Mouse (Mus musculus) right cerebral cortex, postnatal 4 days (tissue): ENCODE measurements at regions not wholly inside any gene's neighbourhood (a gene's known extent, or its start where the extent isn't known, plus 50 kb on each side); places are given as distances from the start of the nearest gene placed in this dataset.
A peak's percentile ranks its signal among the peaks of the same experiment; 100 is the strongest.

Experiments
- DNase-seq: peaks from one replicate; pipeline ENCODE4 v3.0.0-alpha.2; 2022

- no peak for DNase-seq
Measured at GRCm38 (mm10) chr16:93533205-93533604, 70.7 kb downstream of the Setd4 start.

- no peak for DNase-seq
Measured at GRCm38 (mm10) chr16:93531937-93532336, 71.9 kb downstream of the Setd4 start.

GRCm38 (mm10) chr16:93522485-93522884 is 81.4 kb downstream of the Setd4 start:
- DNase-seq = no peak

- DNase-seq = no peak
Measured at GRCm38 (mm10) chr16:93520481-93520880, 83.4 kb downstream of the Setd4 start.

GRCm38 (mm10) chr16:93518620-93519019 is 85.2 kb downstream of the Setd4 start:
- no peak for DNase-seq

- no peak for DNase-seq
Measured at GRCm38 (mm10) chr16:93516793-93517192, 87.1 kb downstream of the Setd4 start.

GRCm38 (mm10) chr16:93515456-93515941 is 88.4 kb downstream of the Setd4 start:
- DNase-seq = no peak

GRCm38 (mm10) chr16:93513616-93514041 is 90.2 kb downstream of the Setd4 start:
- DNase-seq = no peak

- DNase-seq = no peak
Measured at GRCm38 (mm10) chr16:93511988-93512387, 91.9 kb downstream of the Setd4 start.

GRCm38 (mm10) chr16:93511517-93511916 is 92.3 kb downstream of the Setd4 start:
- no peak for DNase-seq

- DNase-seq = no peak
Measured at GRCm38 (mm10) chr16:93498800-93499199, 105.1 kb downstream of the Setd4 start.

- DNase-seq = no peak
Measured at GRCm38 (mm10) chr16:93493337-93494002, 110.4 kb downstream of the Setd4 start.

GRCm38 (mm10) chr16:93486646-93487550 is 117.0 kb downstream of the Setd4 start:
- no peak for DNase-seq

GRCm38 (mm10) chr16:93469957-93470356 is 133.9 kb downstream of the Setd4 start:
- DNase-seq = no peak

- no peak for DNase-seq
Measured at GRCm38 (mm10) chr16:93465741-93466140, 138.1 kb downstream of the Setd4 start.

- DNase-seq = no peak
Measured at GRCm38 (mm10) chr16:93464898-93465297, 139.0 kb downstream of the Setd4 start.

GRCm38 (mm10) chr16:93463405-93463804 is 140.5 kb downstream of the Setd4 start:
- no peak for DNase-seq

GRCm38 (mm10) chr16:93462286-93462610 is 141.6 kb downstream of the Setd4 start:
- DNase-seq = no peak

- no peak for DNase-seq
Measured at GRCm38 (mm10) chr16:93461406-93462285, 142.2 kb downstream of the Setd4 start.

- DNase-seq = no peak
Measured at GRCm38 (mm10) chr16:93459497-93460240, 144.2 kb downstream of the Setd4 start.

GRCm38 (mm10) chr16:93458598-93459496 is 145.0 kb downstream of the Setd4 start:
- peak; percentile 28 for DNase-seq
